Mouse (Mus musculus) megakaryocyte, embryonic 14.5 days (primary cell): ENCODE measurements around the gene Pld3.

Experiments used
- FLI1 ChIP-seq: IDR thresholded peaks from 2 replicates; pipeline ENCODE4 v1.6.1; 2012; ENCODE audit warnings: low read length, inconsistent platforms, mixed read lengths
- GATA1 ChIP-seq: IDR thresholded peaks from 3 replicates; pipeline ENCODE4 v1.6.1; 2012; ENCODE audit warnings: mixed read lengths, low read length, inconsistent platforms, borderline replicate concordance

DNA sequence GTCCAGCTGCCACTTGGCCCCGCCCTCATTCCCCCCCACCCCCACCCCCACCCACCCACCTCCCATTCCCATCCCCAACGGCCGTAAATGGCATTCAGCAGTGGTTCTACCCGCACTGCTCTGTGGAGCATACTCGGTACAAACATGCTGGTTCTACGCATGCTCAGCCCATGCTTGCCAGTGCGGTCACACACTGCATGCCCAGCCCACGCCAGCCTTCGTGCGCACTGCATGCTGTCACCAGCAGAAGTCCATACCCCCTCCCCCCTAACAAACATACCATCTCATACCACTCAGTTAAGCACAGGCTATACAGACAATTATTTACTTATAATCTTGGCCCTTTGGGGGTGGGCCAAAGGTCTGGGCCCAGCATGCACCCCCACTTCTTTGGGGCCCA, 21.3 kb downstream of the Pld3 start:
- no peak for TF ChIP-seq GATA1
- TF ChIP-seq FLI1: no peak
